Mouse (Mus musculus) spleen, postnatal 10 days (tissue): ENCODE data around the gene Fbxo28.
A peak's percentile ranks its signal among the peaks of the same experiment; 100 is the strongest.
"Not testable (repeated sequence)": the region's sequence is repeated elsewhere in the genome, so short reads cannot be mapped to it uniquely, and the experiment has no call there.

ENCODE experiments used
- DNase-seq, 2 experiments: peaks; one replicate each; pipeline ENCODE4 v3.0.0; 2021 to 2022; ENCODE audit warnings: low spot score in 2 of 2

The Fbxo28 gene

DNA sequence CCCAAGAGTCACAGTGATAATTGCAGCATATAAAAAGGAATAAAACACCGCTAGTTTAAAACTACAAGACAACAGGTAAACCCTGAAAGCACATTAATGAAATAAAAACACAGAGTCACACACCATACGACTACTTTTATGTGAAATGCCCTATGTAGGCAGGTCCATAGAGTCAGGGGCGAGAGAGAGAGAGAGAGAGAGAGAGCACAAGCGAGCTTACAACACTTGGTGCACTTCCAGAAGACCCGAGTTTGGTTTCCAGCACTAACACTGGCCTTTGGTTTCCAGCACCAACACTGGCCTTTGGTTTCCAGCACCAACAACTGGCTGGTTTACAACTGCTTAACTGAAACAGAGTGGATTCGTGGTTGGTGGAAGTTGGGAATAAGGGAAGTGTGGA lies 564 bp upstream of the Fbxo28 start:
- DNase-seq = peak in 1 of 2 experiments; percentile 14

- no peak for DNase-seq
These were observed 1.1 kb downstream of the Fbxo28 start for GRCm38 (mm10) chr1:182340281-182340680.

- no peak for DNase-seq
These were observed 2.4 kb downstream of the Fbxo28 start for GRCm38 (mm10) chr1:182338961-182339565.

GRCm38 (mm10) chr1:182333766-182334437 lies 7.5 kb downstream of the Fbxo28 start:
- DNase-seq = no peak

DNA sequence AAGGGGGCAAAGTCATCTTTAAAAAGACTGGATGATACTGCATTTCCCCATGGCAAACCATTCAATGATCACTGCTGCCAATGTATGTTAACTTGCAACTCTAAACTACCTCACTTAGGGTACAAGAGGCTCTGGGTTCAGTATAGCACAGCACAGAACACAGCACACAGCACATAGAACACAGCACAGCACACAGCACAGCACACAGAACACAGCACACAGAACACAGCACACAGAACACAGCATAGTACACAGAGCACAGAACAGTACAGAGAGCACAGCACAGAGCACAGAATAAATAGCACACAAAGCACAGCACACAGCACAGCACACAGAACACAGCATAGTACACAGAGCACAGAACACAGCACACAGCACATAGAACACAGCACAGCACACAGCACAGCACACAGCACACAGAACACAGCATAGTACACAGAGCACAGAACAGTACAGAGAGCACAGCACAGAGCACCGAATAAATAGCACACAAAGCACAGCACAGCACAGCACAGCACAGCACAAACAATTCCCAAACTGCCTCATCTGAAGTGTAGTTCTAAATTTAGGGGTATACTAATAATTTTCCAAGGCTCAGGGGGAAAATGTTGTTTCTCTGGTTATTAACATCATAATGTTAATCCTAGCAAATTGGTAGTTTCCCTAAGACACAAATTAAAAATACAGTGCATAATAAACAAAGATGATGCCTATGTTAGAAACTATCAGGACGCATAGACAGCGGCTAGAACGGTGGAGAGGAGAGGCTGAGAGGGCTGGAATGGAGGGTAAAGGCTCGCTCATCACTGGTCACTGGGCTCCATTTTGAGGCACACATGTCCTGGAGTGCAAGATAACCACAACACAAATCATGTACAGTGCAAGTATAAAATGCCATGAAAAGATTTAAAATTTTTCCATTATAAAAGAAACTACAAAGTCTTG lies 9.1 kb downstream of the Fbxo28 start:
- no peak for DNase-seq

GRCm38 (mm10) chr1:182325919-182326318 lies 15.5 kb downstream of the Fbxo28 start:
- DNase-seq = no peak

DNA sequence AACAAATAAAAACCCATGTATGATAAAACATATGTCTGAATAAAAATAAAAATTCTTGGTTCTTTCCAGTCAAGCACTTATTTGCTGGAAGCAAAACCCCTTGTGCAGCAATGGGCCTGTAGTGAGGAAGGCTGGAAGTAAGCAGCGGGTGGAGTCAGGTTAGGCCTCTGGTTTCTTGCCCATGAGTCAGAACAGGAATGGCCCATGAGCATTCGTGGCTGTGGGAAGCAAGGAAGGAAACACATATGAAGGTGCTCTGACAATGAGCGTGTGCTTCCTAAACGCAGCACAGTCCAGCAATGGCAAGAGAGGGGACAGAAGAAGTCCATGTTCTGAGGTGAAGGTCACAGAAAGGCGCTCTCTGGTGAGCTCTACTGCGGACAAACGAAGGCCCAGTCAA lies 16.9 kb downstream of the Fbxo28 start:
- DNase-seq = no peak

- DNase-seq = no peak
These were observed 18.3 kb downstream of the Fbxo28 start for GRCm38 (mm10) chr1:182323139-182323538.

- DNase-seq = no peak
These were observed 27.2 kb downstream of the Fbxo28 start for GRCm38 (mm10) chr1:182314201-182314600.

DNA sequence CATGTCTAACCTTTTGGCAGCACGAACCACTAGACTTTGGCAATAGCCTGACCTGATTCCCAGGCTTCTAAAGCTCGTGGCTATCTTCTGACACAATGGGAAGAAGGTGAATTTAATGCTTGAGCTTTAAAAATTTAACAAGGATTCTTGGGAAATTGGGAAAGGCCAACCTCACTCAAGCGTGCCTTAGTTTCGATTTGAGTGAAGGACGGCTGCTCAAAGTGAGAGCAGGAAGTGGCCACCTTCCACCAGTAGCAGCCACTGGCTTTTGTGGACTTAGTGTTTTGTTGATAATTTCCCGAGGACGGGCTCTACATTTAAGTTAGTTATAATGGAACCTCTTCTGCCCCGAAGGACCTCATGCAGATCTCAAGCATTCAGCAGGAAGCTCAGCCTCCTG lies 28.2 kb downstream of the Fbxo28 start:
- DNase-seq = no peak

GRCm38 (mm10) chr1:182311376-182311775 lies 30.1 kb downstream of the Fbxo28 start:
- DNase-seq = peak in 1 of 2 experiments; percentile 33

DNA sequence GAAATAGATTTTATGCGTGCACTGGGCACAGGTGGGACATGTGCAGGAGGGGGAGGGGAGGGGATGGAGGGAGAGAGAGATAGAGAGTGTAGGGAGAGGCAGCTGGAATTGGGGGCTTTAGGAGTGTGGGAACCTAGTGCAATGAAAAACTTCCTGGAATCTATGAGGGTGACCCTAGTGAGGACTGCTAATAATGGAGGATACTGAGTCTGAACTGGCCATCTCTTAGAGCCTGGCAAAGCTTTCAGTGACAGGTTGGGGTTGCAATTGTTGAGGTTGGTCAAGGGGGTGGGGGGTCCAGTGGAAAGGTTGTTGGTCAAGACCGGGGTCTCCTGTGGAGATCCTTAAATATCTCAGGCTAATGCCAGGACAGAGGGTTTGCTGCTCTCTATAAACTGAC lies 31.1 kb downstream of the Fbxo28 start:
- DNase-seq = no peak

- no peak for DNase-seq
These were observed 32.0 kb downstream of the Fbxo28 start for GRCm38 (mm10) chr1:182309403-182309802.

- no peak for DNase-seq
These were observed 38.5 kb downstream of the Fbxo28 start for GRCm38 (mm10) chr1:182302916-182303315.

- DNase-seq = no peak
These were observed 39.1 kb downstream of the Fbxo28 start for GRCm38 (mm10) chr1:182302176-182302870.

DNA sequence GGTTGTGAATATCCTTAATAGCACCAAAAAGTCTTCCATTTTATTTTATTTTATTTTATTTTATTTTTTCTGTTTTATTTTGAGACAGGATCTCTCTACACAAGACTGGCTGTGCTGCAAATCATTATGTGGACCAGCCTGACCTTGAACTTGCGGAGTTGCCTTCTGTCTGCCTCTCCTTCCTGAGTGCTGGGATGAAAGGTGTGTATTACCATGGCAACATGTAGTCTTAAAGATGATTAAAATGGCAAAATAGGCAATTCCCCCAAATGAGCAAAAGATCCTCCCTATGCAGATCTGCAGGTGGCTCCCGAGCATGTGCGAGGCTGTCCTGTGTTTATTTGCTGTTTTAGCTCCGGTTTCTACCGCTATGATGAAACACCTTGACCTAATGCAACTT lies 43.6 kb downstream of the Fbxo28 start:
- DNase-seq = no peak

GRCm38 (mm10) chr1:182297246-182297645 lies 44.2 kb downstream of the Fbxo28 start:
- no peak for DNase-seq

GRCm38 (mm10) chr1:182296816-182297215 lies 44.6 kb downstream of the Fbxo28 start:
- no peak for DNase-seq

DNA sequence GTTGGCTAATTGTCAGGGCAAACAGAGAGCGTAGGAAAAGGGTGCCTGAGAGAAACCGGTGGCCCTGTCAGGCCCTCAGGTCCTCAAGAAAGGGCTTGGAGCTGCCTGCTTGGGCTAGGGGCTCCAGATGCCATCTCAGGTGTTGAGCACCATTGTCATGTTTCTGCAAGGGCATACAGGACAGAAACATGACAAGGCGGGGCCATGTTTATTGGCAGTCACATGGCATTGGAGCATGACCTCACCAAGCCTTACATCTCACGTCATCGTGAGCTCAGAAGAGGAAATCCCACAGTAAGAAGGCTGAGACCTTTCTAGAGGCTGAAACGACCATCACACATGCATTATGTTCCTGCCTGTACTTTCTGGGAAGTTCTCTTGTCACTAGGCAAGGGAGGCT lies 45.3 kb downstream of the Fbxo28 start:
- DNase-seq = no peak

DNA sequence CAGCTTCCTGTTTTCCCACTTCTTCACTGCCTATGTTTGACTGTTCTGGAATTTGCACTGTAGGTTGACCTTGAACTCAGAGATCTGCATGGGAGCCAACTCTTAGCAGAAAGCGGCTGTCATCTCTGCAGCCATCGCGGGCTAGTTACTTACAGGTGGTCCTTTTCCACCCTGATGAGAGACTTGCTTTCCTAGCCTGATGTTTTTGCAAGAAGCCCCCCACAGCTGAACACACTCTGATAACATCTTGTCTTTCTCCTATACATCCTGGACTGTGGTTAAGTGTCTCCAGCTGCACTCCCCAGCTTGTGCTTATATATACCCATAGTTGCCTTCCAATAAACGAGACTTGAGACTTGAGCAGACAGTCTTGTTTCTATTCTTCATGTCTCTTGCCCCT lies 49.1 kb downstream of the Fbxo28 start:
- DNase-seq = no peak

- DNase-seq = not testable (repeated sequence)
These were observed 50.7 kb downstream of the Fbxo28 start for GRCm38 (mm10) chr1:182290741-182291140.

DNA sequence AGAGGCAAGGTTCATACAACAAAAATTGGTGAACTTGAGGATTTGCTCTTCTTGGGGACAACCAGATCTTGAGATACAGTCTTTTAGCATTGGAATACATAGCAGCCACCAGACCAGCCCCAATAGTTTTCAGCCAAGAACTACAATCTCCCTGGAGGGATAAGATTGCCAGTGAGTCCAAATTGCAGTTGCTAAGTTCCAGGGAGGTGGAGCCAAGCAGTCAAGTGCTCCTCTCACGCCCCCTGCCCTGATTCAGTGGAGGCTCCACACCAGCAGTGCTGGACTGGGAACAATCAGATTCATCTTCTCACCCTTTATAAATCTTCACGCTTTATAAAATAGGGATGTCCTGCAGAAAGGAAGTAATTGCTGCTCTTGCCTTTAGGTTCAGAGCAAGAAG lies 51.6 kb downstream of the Fbxo28 start:
- no peak for DNase-seq
